Mouse (Mus musculus) heart, embryonic 14.5 days (tissue): ENCODE measurements at regions not wholly inside any gene's neighbourhood (a gene's known extent, or its start where the extent isn't known, plus 50 kb on each side); places are given as distances from the start of the nearest gene placed in this dataset.

ENCODE experiments used
- ATAC-seq: fragments of 200-750 bp; cut with Nextera tagmentation; 2 replicates; pipeline ENCODE4 v1.8.0; 2017; ENCODE audit warnings: low read depth, moderate TSS enrichment; ENCODE audit not compliant: insufficient number of reproducible peaks, insufficient read depth, low FRiP score
- H3K27ac ChIP-seq, 2 experiments: fragments of 200-500 bp in 1 of 2; fragments of 300-500 bp in 1 of 2; sonication (generic) in 1 of 2; replicated peaks in 1 of 2; 2 replicates each; pipeline ENCODE4 v1.5.1; 2012 to 2014; ENCODE audit warnings: low read depth in 2 of 2, low read length in 2 of 2, control low read depth in 1 of 2, mild to moderate bottlenecking in 1 of 2, mixed read lengths in 1 of 2; ENCODE audit not compliant: control insufficient read depth in 1 of 2, insufficient read depth in 1 of 2
- H3K27me3 ChIP-seq: fragments of 300-500 bp; sonication (generic); 2 replicates; pipeline ENCODE4 v1.6.1; 2014; ENCODE audit warnings: mild to moderate bottlenecking, low read length, control low read depth; ENCODE audit not compliant: control insufficient read depth, insufficient read depth
- H3K36me3 ChIP-seq: fragments of 300-500 bp; sonication (generic); 2 replicates; pipeline ENCODE4 v1.6.1; 2014; ENCODE audit warnings: mild to moderate bottlenecking, control low read depth, low read length, mixed read lengths; ENCODE audit not compliant: control insufficient read depth, insufficient read depth
- H3K4me1 ChIP-seq, 2 experiments: fragments of 200-500 bp in 1 of 2; fragments of 300-500 bp in 1 of 2; sonication (generic) in 1 of 2; 2 replicates each; pipeline ENCODE4 v1.6.1; 2012 to 2014; ENCODE audit warnings: low read length in 2 of 2, control low read depth in 1 of 2, mixed read lengths in 1 of 2; ENCODE audit not compliant: control insufficient read depth in 2 of 2, insufficient read depth in 2 of 2
- H3K4me2 ChIP-seq: fragments of 300-500 bp; sonication (generic); 2 replicates; pipeline ENCODE4 v1.6.1; 2014; ENCODE audit warnings: mild to moderate bottlenecking, low read length
- H3K4me3 ChIP-seq, 2 experiments: fragments of 200-500 bp in 1 of 2; fragments of 300-500 bp in 1 of 2; sonication (generic) in 1 of 2; 2 replicates each; pipeline ENCODE4 v1.5.1; 2012 to 2014; ENCODE audit warnings: low read length in 2 of 2, mild to moderate bottlenecking in 2 of 2, control low read depth in 1 of 2, low read depth in 1 of 2, moderate library complexity in 1 of 2; ENCODE audit not compliant: control insufficient read depth in 1 of 2, insufficient read depth in 1 of 2
- H3K9ac ChIP-seq: fragments of 300-500 bp; sonication (generic); 2 replicates; pipeline ENCODE4 v1.6.1; 2014; ENCODE audit warnings: mild to moderate bottlenecking, low read length
- H3K9me3 ChIP-seq: fragments of 300-500 bp; sonication (generic); 2 replicates; pipeline ENCODE4 v1.6.1; 2016; ENCODE audit warnings: low read length, control low read depth; ENCODE audit not compliant: control insufficient read depth
- WGBS: fragments of 180-500 bp; shearing (Covaris S2); extraction: QIAGEN DNeasy Blood & Tissue Kit; methylation state at CpG from one replicate; pipeline ENCODE4 v1.1.7; 2014; 5-methylcytosine and 5-hydroxymethylcytosine counted together

GRCm38 (mm10) chr11:18656358-18656757 lies 362.4 kb downstream of the Meis1 start:
- Histone ChIP-seq H3K36me3 (no peaks in the 10 kb centered on the region), H3K4me2 (no peak overlapping the region), H3K4me3 (no peak overlapping the region), H3K4me1 (no peaks in the 10 kb centered on the region), H3K27me3 (no peaks in the 10 kb centered on the region), H3K9ac (no peak overlapping the region), H3K27ac (no peak overlapping the region), H3K9me3 (no peaks in the 10 kb centered on the region)
- 70% methylated on average over 1 of the region's 1 CpGs for WGBS
- ATAC-seq: no peak

- Histone ChIP-seq H3K4me1 (no peaks in the 10 kb centered on the region), H3K9ac (no peak overlapping the region), H3K36me3 (no peaks in the 10 kb centered on the region), H3K9me3 (no peaks in the 10 kb centered on the region), H3K27me3 (no peaks in the 10 kb centered on the region), H3K27ac (no peak overlapping the region), H3K4me3 (no peak overlapping the region), H3K4me2 (no peak overlapping the region)
- 73% methylated on average over 5 of the region's 5 CpGs for WGBS
- ATAC-seq: no peak
Measured at GRCm38 (mm10) chr11:18631975-18632773, 386.6 kb downstream of the Meis1 start.

- no peak overlapping the region for H3K27ac ChIP-seq
- H3K9ac ChIP-seq: no peak overlapping the region
- H3K4me2 ChIP-seq: no peak overlapping the region
- no peaks in the 10 kb centered on the region for H3K9me3 ChIP-seq
- no peaks in the 10 kb centered on the region for H3K36me3 ChIP-seq
- no peaks in the 10 kb centered on the region for H3K27me3 ChIP-seq
- no peak for ATAC-seq
- no peaks in the 10 kb centered on the region for H3K4me1 ChIP-seq
- 83% methylated on average over 7 of the region's 7 CpGs for WGBS
- H3K4me3 ChIP-seq: no peak overlapping the region
Measured at GRCm38 (mm10) chr11:18631570-18631969, 387.2 kb downstream of the Meis1 start.

GRCm38 (mm10) chr11:18621777-18622176 lies 397.0 kb downstream of the Meis1 start:
- no peak overlapping the region for H3K9ac ChIP-seq
- no peak overlapping the region for H3K4me2 ChIP-seq
- no peak overlapping the region for H3K4me3 ChIP-seq
- 74% methylated on average over 3 of the region's 3 CpGs for WGBS
- no peaks in the 10 kb centered on the region for H3K9me3 ChIP-seq
- no peak for ATAC-seq
- H3K27me3 ChIP-seq: no peaks in the 10 kb centered on the region
- H3K36me3 ChIP-seq: no peaks in the 10 kb centered on the region
- H3K4me1 ChIP-seq: no peaks in the 10 kb centered on the region
- no peak overlapping the region for H3K27ac ChIP-seq

GRCm38 (mm10) chr11:18604836-18605235 lies 413.9 kb downstream of the Meis1 start:
- WGBS: 72% methylated on average over 6 of the region's 6 CpGs
- H3K9me3 ChIP-seq: no peaks in the 10 kb centered on the region
- ATAC-seq: no peak
- H3K4me3 ChIP-seq: no peak overlapping the region
- H3K27ac ChIP-seq: no peak overlapping the region
- H3K27me3 ChIP-seq: no peaks in the 10 kb centered on the region
- no peaks in the 10 kb centered on the region for H3K4me1 ChIP-seq
- H3K36me3 ChIP-seq: no peaks in the 10 kb centered on the region
- no peak overlapping the region for H3K9ac ChIP-seq
- H3K4me2 ChIP-seq: no peak overlapping the region

- Histone ChIP-seq H3K4me1 (peaks cover 4 to 16% of the 10 kb centered on the region in 2 experiments; a peak in 3 of 4 replicates), H3K27ac (no peak overlapping the region), H3K36me3 (no peaks in the 10 kb centered on the region), H3K27me3 (no peaks in the 10 kb centered on the region), H3K9ac (no peak overlapping the region), H3K9me3 (no peaks in the 10 kb centered on the region), H3K4me2 (no peak overlapping the region), H3K4me3 (no peak overlapping the region)
- no peak for ATAC-seq
- 76% methylated on average over 6 of the region's 6 CpGs for WGBS
Measured at GRCm38 (mm10) chr11:18601568-18602182, 417.1 kb downstream of the Meis1 start.

- H3K9me3 ChIP-seq: no peaks in the 10 kb centered on the region
Measured at GRCm38 (mm10) chr11:18598349-18598748, 420.4 kb downstream of the Meis1 start.

More at GRCm38 (mm10) chr11:18598349-18598748, 420.4 kb downstream of the Meis1 start:
- Histone ChIP-seq H3K4me2 (no peak overlapping the region), H3K36me3 (no peaks in the 10 kb centered on the region), H3K9ac (no peak overlapping the region), H3K27ac (no peak overlapping the region), H3K4me3 (no peak overlapping the region), H3K27me3 (no peaks in the 10 kb centered on the region), H3K4me1 (peaks cover 4 to 20% of the 10 kb centered on the region in 2 experiments; a peak in 3 of 4 replicates)
- WGBS: 28% methylated on average over 3 of the region's 3 CpGs
- no peak for ATAC-seq
